Mouse (Mus musculus) embryo, embryonic 11 days (tissue): ENCODE measurements around the gene Lrsam1.

Experiments used
- DNase-seq: peaks from one replicate; pipeline ENCODE4 v3.0.0-alpha.2; 2015

Gene Lrsam1

DNA sequence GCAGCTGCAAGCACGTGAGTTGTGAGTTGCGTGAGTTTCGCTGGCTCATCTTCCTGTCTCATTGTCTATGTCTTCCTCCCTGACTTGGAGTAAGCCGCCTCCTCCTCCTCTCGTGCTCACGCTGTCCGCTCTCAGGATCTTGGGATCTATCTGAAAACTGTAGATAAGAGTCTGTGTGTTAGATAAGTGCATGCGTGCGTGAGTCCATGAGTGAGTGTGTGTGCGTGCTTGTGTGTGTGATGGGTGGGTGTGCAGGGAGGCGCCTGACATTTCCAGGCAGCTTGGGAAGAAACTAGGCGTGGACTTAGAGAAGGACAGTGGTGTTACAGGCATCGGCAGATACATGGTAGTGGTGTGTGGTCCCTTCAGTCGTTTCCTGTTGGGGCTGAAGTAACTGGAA lies 68.9 kb downstream of the Lrsam1 start:
- no peak for DNase-seq

- no peak for DNase-seq
These were observed 70.1 kb downstream of the Lrsam1 start for GRCm38 (mm10) chr2:32891278-32891677.

GRCm38 (mm10) chr2:32890280-32890679 lies 71.1 kb downstream of the Lrsam1 start:
- DNase-seq, result no peak

DNA sequence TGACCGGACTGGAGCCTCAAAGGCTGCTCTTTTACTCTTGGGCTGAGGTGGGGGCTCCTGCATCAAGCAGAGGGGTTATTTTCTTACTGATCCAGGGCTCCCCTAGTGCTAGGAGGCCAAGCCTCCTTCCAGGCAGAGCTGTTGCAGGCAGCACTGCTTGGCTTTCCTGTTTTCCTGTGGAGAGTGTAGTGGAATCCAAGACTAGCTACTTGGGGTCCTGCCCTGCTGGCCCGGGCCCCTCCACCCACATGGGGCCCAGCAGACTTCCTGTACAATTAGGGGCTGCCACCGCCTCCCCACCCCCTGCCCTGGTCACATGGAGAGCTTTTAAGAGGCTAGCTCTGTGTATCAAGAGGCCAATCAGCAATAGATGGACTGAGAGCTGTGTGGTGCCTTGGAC lies 72.9 kb downstream of the Lrsam1 start:
- no peak for DNase-seq

- DNase-seq, result peak; percentile 54
These were observed 73.4 kb downstream of the Lrsam1 start for GRCm38 (mm10) chr2:32888029-32888428.

- no peak for DNase-seq
These were observed 76.7 kb downstream of the Lrsam1 start for GRCm38 (mm10) chr2:32884745-32885144.

- no peak for DNase-seq
These were observed 79.0 kb downstream of the Lrsam1 start for GRCm38 (mm10) chr2:32882283-32883043.

DNA sequence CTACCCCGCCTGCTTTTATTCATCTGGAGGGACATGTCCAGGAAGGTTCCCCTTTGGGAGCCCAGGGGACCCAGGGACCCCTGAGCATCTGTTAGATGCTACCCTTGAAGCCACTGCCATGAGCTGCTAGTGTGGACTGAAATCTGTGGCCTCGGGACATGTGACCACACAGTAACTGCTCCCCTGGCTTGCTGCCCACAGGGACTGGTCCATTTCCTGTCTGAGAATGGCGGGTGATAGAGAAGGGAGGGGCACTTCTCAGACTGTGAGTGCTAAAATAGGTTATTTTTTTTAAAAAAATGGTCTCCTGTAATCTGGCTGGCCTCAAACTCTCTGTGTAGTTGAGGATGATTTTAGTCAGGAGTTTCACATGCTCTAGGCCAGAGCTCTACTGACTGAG lies 79.7 kb downstream of the Lrsam1 start:
- no peak for DNase-seq

DNA sequence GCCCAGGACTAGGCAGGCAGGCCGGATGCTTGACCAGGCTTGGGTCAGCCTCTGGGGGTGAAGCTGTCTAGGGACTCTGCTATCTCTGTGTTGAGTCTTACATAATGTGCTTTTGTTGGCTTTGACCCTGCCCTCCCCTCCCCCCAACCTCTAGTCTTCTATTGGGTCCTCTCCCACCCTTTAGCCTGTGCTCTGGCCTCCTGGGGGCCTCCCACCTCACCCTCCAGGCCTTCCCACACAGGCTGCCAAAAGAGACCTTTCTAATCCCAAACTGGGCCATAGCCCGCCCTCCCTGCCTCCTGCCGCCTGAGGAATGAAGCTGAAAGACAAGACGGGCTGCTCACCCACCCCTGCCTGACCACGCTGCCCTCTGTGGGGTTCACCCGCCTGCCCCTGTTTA lies 80.4 kb downstream of the Lrsam1 start:
- no peak for DNase-seq

DNA sequence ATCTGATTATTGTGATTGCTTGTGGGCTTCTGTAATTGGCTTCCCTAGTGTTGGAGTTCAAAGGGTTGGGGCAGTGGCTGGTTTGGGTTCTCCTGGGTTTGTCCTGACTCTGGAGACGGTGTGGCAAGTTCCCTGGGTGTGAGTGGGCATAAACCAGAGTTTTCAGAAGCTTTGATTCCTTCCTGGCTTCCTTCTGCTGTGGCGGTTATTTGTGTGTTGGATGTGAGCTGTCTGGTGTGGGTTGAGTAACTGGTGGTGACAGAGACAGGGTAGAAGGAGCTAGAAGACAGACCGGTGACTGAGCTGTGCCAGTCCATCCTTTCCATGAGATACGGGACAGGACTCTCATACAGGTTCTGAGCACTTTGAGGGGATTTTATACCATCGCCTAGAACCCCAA lies 81.8 kb downstream of the Lrsam1 start:
- no peak for DNase-seq

GRCm38 (mm10) chr2:32878396-32878795 lies 83.0 kb downstream of the Lrsam1 start:
- DNase-seq, result no peak

- no peak for DNase-seq
These were observed 83.5 kb downstream of the Lrsam1 start for GRCm38 (mm10) chr2:32877761-32878393.

DNA sequence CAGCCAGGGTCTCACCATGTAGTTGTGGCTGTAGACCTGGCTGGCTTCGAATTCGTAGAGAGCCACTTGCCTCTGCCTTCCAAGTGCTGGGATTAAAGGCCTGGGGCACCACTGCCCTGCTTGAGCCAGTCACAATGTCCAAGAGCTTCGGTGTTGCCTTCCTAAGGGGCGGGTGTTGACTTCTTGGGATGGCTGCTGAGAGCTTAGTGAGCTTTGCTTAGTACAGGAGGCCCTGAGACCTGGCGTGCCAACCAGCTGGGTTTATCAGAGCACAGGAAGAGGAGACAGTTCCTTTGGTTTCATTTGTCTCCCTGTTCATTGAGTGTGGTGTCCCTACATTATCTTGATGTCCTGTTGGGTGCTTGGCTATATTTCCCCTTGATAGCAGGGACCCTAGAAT lies 84.1 kb downstream of the Lrsam1 start:
- no peak for DNase-seq

DNA sequence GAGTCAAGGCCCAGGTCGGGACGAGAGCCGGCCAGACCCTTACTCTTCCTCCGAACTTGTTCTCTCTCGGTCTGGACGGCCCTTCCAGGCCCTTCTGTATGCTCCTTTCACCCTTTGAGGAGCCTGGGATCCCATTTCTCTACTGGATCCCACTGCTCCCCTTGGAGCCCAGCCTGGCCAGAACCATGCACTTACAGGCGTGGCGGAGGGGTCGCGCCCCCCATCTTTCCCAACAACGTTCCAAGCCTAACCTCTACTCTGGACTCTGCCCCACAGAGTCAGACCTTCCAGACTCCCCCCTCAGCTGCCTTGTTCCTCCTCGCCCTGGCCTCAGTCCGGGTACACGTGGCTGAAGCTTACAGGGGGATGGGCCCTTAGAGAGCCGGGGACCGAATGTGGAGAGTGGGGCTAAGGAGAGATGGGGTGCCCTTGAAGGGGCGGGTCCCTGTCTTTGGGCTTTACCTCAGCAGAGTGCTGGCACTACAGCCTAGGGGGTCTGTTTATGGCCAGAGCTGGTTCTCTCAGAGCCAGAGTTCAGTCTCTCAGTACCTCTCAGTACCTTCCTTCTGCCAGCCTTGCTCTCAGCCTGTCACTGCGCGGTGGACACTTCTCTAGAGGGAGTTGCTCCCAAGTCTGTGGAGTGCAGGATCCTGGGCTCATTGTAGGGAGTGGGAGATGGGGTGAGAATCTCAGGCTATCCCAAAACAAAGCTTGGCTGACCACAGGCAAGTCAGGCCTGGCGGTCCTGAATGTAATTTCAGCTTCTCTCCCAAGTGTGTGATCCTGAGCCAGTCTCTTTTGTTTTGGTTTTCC lies 84.7 kb downstream of the Lrsam1 start:
- no peak for DNase-seq

GRCm38 (mm10) chr2:32875675-32876489 lies 85.5 kb downstream of the Lrsam1 start, which contains the start of gene Fam129b:
TSS of gene Fam129b (plus strand) at chr2:32876114.
- DNase-seq, result peak; percentile 94
